Comparison of ENCODE assay signal across 19 mouse cellular contexts in genomic region chr14:21808208-21808922, GRCm38 (mm10). TPM values are rescaled to one million over a fixed set of nuclear protein-coding genes. Genes with fewer than 3 reads are reported as not detected.
DNase-seq lines count a peak whose midpoint lies in the region; ATAC-seq lines count a peak whose summit lies in the region.
"Had no signal": no experiment of that assay in that cellular context is flagged by ENCODE, and none has a peak within 500 bp of the region (broad histone marks: within the 10 kb centered on the region; RNA-seq: fewer than 3 reads in every experiment).

No protein-coding gene starts in this region.

- H3K4me1 ChIP-seq in midbrain, embryonic 10.5 days: no peaks in the 10 kb centered on the region
- H3K4me1 ChIP-seq: limb, embryonic 12.5 days; midbrain, embryonic 15.5 days; neural tube, embryonic 12.5 days had no signal

- no peak overlapping the region for H3K27ac ChIP-seq in midbrain, embryonic 10.5 days (replicated peaks)
- H3K27ac ChIP-seq: heart, embryonic 13.5 days; limb, embryonic 12.5 days; midbrain, embryonic 15.5 days; neural tube, embryonic 12.5 days had no signal

- ATAC-seq in megakaryocyte progenitor cell, adult 5-6 weeks (replicated peaks; ENCODE audit: poor library complexity): 0 out of 2 replicates have a peak, but pooled peaks have one; percentile 21
- ATAC-seq in erythroid progenitor cell, adult 5-6 weeks (replicated peaks; ENCODE audit: low FRiP score, poor library complexity, severe bottlenecking): no peak
- ATAC-seq: midbrain, embryonic 15.5 days had no signal

- H3K9me3 ChIP-seq in midbrain, embryonic 10.5 days (replicated peaks): no peaks in the 10 kb centered on the region
- H3K9me3 ChIP-seq: heart, embryonic 13.5 days; limb, embryonic 12.5 days; midbrain, embryonic 15.5 days; neural tube, embryonic 12.5 days had no signal

- DNase-seq in adrenal gland, adult (ENCODE audit: inconsistent age in 2 of 2, low spot score in 1 of 2): peak; percentile 83 to 88
- no peak for DNase-seq in adrenal gland, postnatal 4 days (ENCODE audit: low spot score in 2 of 2)
- DNase-seq in 416B (ENCODE audit: low read depth): peak; percentile 72
- peak; percentile 84 for DNase-seq in adrenal gland, postnatal 14 days
- no peak for DNase-seq in layer of hippocampus, adult 18-20 months (ENCODE audit: low spot score in 2 of 2)
- no peak for DNase-seq in midbrain, embryonic 10.5 days (ENCODE audit: low spot score)
- DNase-seq: cerebellum, adult 9-11 months; gastrocnemius, postnatal 25 days; kidney, postnatal 14 days; layer of hippocampus, postnatal 36 days; thymus, postnatal 25 days had no signal

- H3K36me3 ChIP-seq in midbrain, embryonic 10.5 days: no peaks in the 10 kb centered on the region
- H3K36me3 ChIP-seq: heart, embryonic 13.5 days; limb, embryonic 12.5 days; midbrain, embryonic 15.5 days; neural tube, embryonic 12.5 days had no signal

- WGBS in midbrain, embryonic 10.5 days: 88% methylated on average over 8 of the region's 8 CpGs

- H3K4me3 ChIP-seq in midbrain, embryonic 10.5 days: no peak overlapping the region
- H3K4me3 ChIP-seq: erythroblast, embryonic 14.5 days; heart, embryonic 13.5 days; limb, embryonic 12.5 days; midbrain, embryonic 15.5 days; neural tube, embryonic 12.5 days had no signal

- H3K27me3 ChIP-seq in midbrain, embryonic 10.5 days (ENCODE audit: low read depth, poor library complexity, severe bottlenecking): no peaks in the 10 kb centered on the region
- H3K27me3 ChIP-seq: heart, embryonic 13.5 days; limb, embryonic 12.5 days; midbrain, embryonic 15.5 days; neural tube, embryonic 12.5 days had no signal

RNA-seq across cellular contexts. Expression of gene Vdac2, which starts 16.7 kb away (rescaled TPM):
- 100 to 1,000 TPM; 256 to 257 TPM for total RNA-seq in adrenal gland, postnatal 4 days (2021)
- 239 and 261 TPM in 2 replicates for total RNA-seq in adrenal gland, postnatal 14 days (2021)
- 468 and 477 TPM in 2 replicates for total RNA-seq in megakaryocyte progenitor cell, adult 5-6 weeks (2015)
- total RNA-seq in megakaryocyte progenitor cell, adult 5-6 weeks (2017): 395 and 402 TPM in 2 replicates
- total RNA-seq in erythroid progenitor cell, adult 5-6 weeks (2015; ENCODE audit: low replicate concordance): 122 and 138 TPM in 2 replicates
- total RNA-seq in erythroid progenitor cell, adult 5-6 weeks (2017; ENCODE audit: low replicate concordance): 83.9 and 105 TPM in 2 replicates
- total RNA-seq in layer of hippocampus, adult 18-20 months (2021): 100 to 1,000 TPM; 234 to 237 TPM
- 287 and 301 TPM in 2 replicates for polyA plus RNA-seq in midbrain, embryonic 10.5 days (2016; fragmentation: Nextera tagmentation; extraction: Ambion mirVana)

RNA-seq across cellular contexts. Expression of gene Comtd1, which starts 40.4 kb away (rescaled TPM):
- 10 to 100 TPM; 47.1 to 51.2 TPM for total RNA-seq in adrenal gland, postnatal 4 days (2021)
- total RNA-seq in adrenal gland, postnatal 14 days (2021): 36.2 and 38.0 TPM in 2 replicates
- 40.7 and 50.8 TPM in 2 replicates for total RNA-seq in megakaryocyte progenitor cell, adult 5-6 weeks (2015)
- 23.5 and 30.2 TPM in 2 replicates for total RNA-seq in megakaryocyte progenitor cell, adult 5-6 weeks (2017)
- 1.4 and 10.9 TPM in 2 replicates for total RNA-seq in erythroid progenitor cell, adult 5-6 weeks (2015; ENCODE audit: low replicate concordance)
- 10.0 and 12.7 TPM in 2 replicates for total RNA-seq in erythroid progenitor cell, adult 5-6 weeks (2017; ENCODE audit: low replicate concordance)
- 10 to 100 TPM; 28.3 to 29.7 TPM for total RNA-seq in layer of hippocampus, adult 18-20 months (2021)
- 13.9 and 16.4 TPM in 2 replicates for polyA plus RNA-seq in midbrain, embryonic 10.5 days (2016; fragmentation: Nextera tagmentation; extraction: Ambion mirVana)

RNA-seq across cellular contexts. Expression of gene Dusp13, which starts 57.4 kb away (rescaled TPM):
- 1 to 10 TPM in 1 of 2 experiments, under 1 TPM in 1; 0.84 to 1.4 TPM for total RNA-seq in adrenal gland, postnatal 4 days (2021)
- total RNA-seq in adrenal gland, postnatal 14 days (2021): not detected in 2 replicates
- total RNA-seq in megakaryocyte progenitor cell, adult 5-6 weeks (2015): not detected in 2 replicates
- not detected in 2 replicates for total RNA-seq in megakaryocyte progenitor cell, adult 5-6 weeks (2017)
- not detected in 2 replicates for total RNA-seq in erythroid progenitor cell, adult 5-6 weeks (2015; ENCODE audit: low replicate concordance)
- not detected in 2 replicates for total RNA-seq in erythroid progenitor cell, adult 5-6 weeks (2017; ENCODE audit: low replicate concordance)
- under 1 TPM; 0.62 to 0.68 TPM for total RNA-seq in layer of hippocampus, adult 18-20 months (2021)
- polyA plus RNA-seq in midbrain, embryonic 10.5 days (2016; fragmentation: Nextera tagmentation; extraction: Ambion mirVana): not detected in 2 replicates
- total RNA-seq: hematopoietic stem cell, adult 5-6 weeks had no signal
- polyA plus RNA-seq: erythroblast, embryonic 14.5 days; heart, embryonic 13.5 days; limb, embryonic 12.5 days; midbrain, embryonic 15.5 days had no signal

RNA-seq across cellular contexts. Expression of gene Samd8, which starts 58.0 kb away (rescaled TPM):
- 10 to 100 TPM; 33.2 to 33.7 TPM for total RNA-seq in adrenal gland, postnatal 4 days (2021)
- 36.1 and 36.9 TPM in 2 replicates for total RNA-seq in adrenal gland, postnatal 14 days (2021)
- total RNA-seq in megakaryocyte progenitor cell, adult 5-6 weeks (2015): 6.2 and 10.3 TPM in 2 replicates
- 4.4 and 8.7 TPM in 2 replicates for total RNA-seq in megakaryocyte progenitor cell, adult 5-6 weeks (2017)
- total RNA-seq in erythroid progenitor cell, adult 5-6 weeks (2015; ENCODE audit: low replicate concordance): 2.5 and 2.9 TPM in 2 replicates
- 2.1 and 10.8 TPM in 2 replicates for total RNA-seq in erythroid progenitor cell, adult 5-6 weeks (2017; ENCODE audit: low replicate concordance)
- 10 to 100 TPM; 82.2 to 86.3 TPM for total RNA-seq in layer of hippocampus, adult 18-20 months (2021)
- polyA plus RNA-seq in midbrain, embryonic 10.5 days (2016; fragmentation: Nextera tagmentation; extraction: Ambion mirVana): 10.0 and 11.1 TPM in 2 replicates

Comparison
In these comparisons a context has a peak if more than half of its experiments do, and no peak if none do; other contexts are left out.
1. DNase-seq: peak in adrenal gland, adult (2 of 2), 416B (single experiment) and adrenal gland, postnatal 14 days (single experiment); none in adrenal gland, postnatal 4 days (0 of 2), layer of hippocampus, adult 18-20 months (0 of 2) and midbrain, embryonic 10.5 days (single experiment).